Mouse (Mus musculus) brain, embryonic 14.5 days (tissue): ENCODE data around the gene 2810004N23Rik. TPM values are rescaled to one million over a fixed set of nuclear protein-coding genes. Genes with fewer than 3 reads are reported as not detected.
"Not testable (repeated sequence)": the region's sequence is repeated elsewhere in the genome, so short reads cannot be mapped to it uniquely, and the experiment has no call there.

Experiments
- DNase-seq: peaks from one replicate; pipeline ENCODE4 v3.0.0-alpha.2; 2011; ENCODE audit warnings: low read depth
- CTCF ChIP-seq: fragments of 200-500 bp; IDR thresholded peaks from 2 replicates; pipeline ENCODE4 v1.5.1; 2012; ENCODE audit warnings: inconsistent platforms, mild to moderate bottlenecking, moderate library complexity, borderline replicate concordance; ENCODE audit not compliant: insufficient read depth, insufficient read length; ENCODE audit errors: extremely low read depth
- POLR2A ChIP-seq: fragments of 200-500 bp; IDR thresholded peaks from 2 replicates; pipeline ENCODE4 v1.6.1; 2012; ENCODE audit warnings: mild to moderate bottlenecking, inconsistent platforms, borderline replicate concordance; ENCODE audit not compliant: poor library complexity, insufficient read depth, insufficient read length, severe bottlenecking; ENCODE audit errors: extremely low read depth
- polyA plus RNA-seq: library from polyadenylated mRNA; depleted of rRNA; stranded (reverse); fragments of >200 nt; gene quantifications from 2 replicates; pipeline ENCODE4 v1.2.3, GENCODE M21; 2012

2810004N23Rik gene
- polyA plus RNA-seq, 1 experiment = 23.7 TPM

DNA sequence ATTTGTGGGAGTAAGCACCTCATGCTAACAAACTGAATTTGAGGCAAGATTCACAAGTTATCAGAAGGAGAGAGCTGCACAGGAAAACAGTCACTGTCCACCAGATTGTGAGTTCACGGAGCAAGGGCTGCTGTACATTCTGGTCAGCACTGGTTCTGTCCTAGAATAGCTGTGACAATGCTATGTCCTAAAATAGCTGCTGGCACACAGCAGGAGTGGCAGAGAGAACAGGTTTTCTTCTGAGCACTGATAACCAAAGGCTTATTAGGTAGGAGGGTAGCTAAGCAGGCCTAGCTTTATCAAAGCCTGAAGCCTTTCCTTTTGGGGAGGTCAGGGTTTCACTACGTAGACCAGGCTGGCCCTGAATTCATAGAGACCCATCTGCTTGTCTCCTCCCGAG lies 2.7 kb downstream of the 2810004N23Rik start:
- no peak for DNase-seq
- no peak for TF ChIP-seq CTCF

DNA sequence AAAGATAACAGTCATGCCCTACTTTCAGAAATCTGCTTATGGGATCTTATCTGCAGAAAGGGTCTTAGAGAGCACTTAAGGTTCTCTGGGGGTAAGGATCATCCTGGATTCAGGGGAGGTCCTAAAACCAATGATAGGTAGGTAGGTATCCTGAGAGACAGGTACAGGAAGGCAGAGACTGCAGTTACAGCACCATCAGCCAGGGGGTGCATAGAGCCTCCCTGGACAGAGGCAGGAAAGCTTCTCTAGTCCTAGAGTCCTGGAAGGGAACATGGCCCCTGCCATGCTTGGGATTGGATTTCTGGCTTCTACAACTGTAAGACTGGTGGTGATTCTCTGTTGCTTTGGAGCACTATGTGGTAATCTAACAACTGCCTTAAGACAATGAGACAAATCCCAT lies 3.5 kb downstream of the 2810004N23Rik start:
- no peak for DNase-seq
- TF ChIP-seq POLR2A (no peak), CTCF (peak; percentile 36; the same call in 1 of the 2 replicates)

DNA sequence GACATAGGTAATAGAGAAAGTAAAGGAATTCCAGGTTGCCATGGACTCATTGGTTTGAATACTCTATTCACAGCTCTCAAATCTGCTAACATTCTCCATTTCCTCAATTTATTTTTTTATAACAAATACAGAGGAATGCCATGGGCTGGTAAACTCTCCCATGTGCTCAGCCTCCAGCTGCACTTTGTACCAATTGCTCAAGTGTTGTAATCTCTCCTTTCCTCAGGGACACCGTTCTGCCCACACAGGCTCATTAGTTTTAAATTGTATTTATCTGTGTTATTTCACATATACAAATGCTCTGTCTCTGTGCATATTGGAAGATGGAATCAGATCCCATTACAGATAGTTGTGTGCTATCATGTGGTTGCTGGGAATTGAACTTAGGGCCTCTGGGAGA lies 9.4 kb downstream of the 2810004N23Rik start:
- DNase-seq = no peak
- no peak for TF ChIP-seq CTCF
- TF ChIP-seq POLR2A = no peak

DNA sequence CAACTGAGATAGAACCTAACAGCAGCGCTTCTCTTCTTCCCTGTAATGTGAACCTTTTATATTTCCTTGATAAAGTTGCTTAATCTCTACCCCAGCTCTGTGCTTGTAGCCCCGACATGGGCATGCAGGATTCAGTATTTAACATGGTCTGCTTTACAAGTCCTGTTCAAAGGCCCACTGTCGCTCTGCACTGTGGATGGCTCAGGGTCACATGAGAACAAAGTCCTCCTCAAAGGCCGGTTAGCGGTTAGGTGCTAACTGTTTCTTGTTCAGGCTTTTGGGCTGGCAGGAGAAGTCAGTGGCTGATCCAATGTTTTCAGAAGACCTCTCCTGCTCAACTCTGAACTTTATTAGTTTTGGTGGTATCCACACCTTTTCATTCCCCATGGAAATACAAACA lies 17.3 kb downstream of the 2810004N23Rik start:
- no peak for DNase-seq
- TF ChIP-seq CTCF (no peak), POLR2A (no peak)

DNA sequence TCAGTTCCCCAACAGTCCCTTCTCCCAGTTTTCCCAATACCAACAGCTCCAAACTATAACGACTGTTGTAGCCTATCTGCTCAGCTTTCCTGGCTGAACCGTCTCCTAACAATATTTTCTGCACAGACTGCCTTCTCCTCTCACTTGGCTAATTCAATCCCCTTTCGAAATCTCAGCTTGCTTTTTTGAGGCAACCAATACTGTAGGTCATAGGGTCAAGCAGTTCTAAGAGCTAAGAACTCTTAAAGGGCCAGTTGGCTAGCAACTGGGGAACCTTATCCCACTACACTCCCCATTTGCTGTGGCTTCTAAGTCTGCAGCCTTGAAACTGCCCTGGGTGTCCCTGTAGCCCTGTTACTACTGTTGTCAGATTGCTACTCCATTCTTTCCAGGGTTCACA lies 17.8 kb downstream of the 2810004N23Rik start:
- TF ChIP-seq CTCF = no peak
- no peak for TF ChIP-seq POLR2A
- no peak for DNase-seq

DNA sequence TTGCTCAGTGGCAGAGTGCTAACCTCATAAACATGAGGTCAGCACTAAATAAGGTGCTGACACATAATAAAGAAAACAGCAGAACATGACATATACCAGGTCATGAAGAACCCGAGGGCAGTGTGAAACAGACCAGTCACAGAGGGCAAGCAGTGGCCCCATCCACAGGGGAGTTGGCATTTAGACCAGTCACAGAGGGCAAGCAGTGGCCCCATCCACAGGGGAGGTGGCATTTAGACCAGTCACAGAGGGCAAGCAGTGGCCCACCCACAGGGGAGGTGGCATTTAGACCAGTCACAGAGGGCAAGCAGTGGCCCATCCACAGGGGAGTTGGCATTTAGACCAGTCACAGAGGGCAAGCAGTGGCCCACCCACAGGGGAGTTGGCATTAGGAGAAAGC lies 20.0 kb downstream of the 2810004N23Rik start:
- not testable (repeated sequence) for DNase-seq

DNA sequence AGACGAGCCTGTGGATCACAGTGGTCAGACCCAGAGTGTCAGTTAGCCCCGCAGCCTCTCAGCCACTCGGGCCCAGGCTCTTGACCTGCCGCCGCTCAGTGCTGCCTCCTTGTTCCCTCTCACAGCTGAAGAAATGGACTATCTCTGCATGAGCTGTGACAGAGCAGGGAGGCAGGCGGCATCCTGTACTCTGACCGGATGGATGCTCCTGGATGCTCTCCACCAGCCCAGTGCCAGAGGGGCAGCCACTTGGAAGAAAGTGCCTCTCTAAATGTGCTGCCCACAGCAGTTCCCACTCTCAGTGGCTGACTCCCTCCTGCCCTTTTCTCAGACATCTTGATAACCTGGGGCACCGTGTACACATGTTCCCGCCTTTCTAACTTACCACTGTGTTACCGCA lies 21.1 kb downstream of the 2810004N23Rik start:
- no peak for DNase-seq
- TF ChIP-seq POLR2A (no peak), CTCF (no peak)

DNA sequence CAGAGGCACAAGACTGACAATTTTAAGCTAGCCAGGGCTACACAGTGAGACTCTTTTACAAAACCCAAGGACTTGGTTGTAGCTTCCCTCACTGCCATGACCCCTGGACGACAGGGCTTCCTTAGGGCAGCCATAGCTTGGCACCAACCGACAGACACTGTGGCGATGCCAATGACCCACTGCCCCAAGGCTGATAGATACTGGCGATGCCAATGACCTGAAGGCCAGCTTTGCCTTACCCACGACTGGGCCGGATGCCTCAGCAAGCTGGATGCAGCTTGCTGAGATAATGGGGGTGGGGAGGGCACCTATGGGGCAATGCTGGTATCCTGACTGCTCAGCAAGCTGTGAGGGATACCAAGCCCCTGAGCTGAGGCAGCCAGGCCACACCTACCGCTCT lies 22.0 kb downstream of the 2810004N23Rik start:
- no peak for DNase-seq

DNA sequence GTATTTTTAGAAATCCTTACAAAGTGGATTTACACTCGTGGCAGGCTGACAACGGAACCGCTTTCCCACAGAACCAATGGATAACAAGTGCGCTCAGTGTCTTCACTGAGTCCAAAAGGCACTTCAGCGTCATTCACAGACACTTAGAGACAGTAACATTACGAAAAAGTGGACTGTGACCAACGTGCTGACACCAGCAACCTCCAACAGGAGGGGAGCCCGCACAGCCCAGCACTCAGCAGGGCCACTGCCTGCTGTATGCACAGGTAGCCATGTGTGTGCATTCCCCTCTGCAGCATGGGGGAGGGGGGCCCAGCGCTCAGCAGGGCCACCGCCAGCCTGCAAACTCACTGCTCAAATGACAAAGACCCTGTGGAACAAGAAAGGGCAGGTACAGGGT lies 23.5 kb downstream of the 2810004N23Rik start:
- DNase-seq = no peak
- TF ChIP-seq CTCF = no peak
- TF ChIP-seq POLR2A = no peak

More for the DNA sequence above, 22.0 kb downstream of the 2810004N23Rik start:
- TF ChIP-seq POLR2A = no peak
- no peak for TF ChIP-seq CTCF

DNA sequence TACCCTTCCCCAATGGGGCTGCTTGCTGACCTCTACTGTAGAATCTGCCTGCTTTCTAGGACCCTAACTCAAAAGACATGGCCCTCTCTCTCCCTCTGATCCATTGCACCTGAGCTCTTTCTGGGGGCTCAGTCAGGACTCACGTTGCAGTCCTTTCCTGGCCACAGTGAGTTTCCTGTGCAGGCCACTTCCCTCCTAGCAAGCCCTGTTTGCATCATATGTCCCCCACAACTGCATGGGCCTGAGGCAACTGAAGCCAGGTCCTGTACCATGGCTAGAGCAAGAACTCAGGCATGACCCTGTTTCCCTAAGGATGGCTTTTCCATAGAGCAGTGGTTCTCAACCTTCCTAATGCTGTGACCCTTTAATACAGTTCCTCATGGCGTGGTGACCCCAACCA lies 25.0 kb downstream of the 2810004N23Rik start:
- DNase-seq = no peak
- TF ChIP-seq CTCF = no peak

DNA sequence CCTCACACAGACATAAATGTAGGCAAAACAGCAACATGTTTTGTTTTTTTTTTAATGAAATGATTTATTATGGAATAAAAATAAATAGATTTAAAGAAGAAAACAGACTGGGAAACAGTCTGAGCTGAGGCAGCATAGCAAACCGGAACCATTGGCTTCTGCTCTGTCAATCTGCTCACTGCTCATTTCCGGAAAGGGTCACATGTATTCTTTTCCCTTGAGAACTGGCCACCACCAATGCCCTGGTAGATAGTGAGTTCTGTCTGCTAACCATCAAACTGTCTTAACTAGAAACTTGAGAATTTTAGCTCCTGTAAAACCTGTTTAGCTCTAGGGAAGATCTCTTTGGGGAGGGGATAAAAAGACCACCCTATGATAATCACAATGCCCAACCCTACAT lies 26.0 kb downstream of the 2810004N23Rik start:
- TF ChIP-seq POLR2A = no peak
- no peak for TF ChIP-seq CTCF
- no peak for DNase-seq

DNA sequence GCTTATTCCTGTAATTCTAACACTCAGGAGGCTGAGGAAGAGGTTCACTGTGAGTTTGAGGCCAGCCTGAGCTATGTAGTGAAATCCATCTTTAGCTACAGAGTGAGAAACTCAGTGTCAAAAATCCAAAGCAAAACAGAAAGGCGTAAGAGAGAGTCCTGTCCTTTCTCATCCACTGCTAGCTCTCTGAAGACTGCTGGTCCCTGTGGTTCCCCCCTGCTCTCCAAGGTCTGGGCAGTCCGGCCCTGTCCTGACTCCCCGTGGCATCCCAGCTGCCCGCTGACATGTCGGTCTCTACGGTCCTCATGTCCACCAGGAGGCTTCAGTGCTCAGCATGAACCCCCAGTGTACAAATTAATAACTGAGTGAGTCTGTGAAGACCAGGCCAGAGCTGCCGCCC lies 26.6 kb downstream of the 2810004N23Rik start:
- no peak for DNase-seq
- no peak for TF ChIP-seq POLR2A
- TF ChIP-seq CTCF = no peak

DNA sequence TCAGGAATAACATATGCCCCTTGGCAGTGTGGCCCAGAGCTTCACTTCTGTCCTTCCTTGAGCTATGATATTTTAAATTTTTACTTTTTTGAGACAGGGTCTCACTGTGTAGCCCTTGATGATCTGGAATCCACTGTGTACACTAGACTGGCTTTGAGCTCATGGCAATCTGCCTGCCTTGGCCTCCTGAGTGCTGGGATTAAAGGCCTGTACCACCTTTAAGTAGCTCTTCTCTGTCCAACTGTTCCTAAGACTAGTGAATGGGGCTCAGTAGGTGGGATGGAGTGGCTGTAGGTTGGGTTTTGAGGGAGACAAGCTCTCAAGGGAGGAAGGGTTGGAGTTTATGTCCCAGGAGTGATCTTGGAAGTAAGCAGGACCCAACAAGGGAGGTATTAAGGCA lies 27.1 kb downstream of the 2810004N23Rik start:
- TF ChIP-seq CTCF (no peak), POLR2A (no peak)
- DNase-seq = no peak

DNA sequence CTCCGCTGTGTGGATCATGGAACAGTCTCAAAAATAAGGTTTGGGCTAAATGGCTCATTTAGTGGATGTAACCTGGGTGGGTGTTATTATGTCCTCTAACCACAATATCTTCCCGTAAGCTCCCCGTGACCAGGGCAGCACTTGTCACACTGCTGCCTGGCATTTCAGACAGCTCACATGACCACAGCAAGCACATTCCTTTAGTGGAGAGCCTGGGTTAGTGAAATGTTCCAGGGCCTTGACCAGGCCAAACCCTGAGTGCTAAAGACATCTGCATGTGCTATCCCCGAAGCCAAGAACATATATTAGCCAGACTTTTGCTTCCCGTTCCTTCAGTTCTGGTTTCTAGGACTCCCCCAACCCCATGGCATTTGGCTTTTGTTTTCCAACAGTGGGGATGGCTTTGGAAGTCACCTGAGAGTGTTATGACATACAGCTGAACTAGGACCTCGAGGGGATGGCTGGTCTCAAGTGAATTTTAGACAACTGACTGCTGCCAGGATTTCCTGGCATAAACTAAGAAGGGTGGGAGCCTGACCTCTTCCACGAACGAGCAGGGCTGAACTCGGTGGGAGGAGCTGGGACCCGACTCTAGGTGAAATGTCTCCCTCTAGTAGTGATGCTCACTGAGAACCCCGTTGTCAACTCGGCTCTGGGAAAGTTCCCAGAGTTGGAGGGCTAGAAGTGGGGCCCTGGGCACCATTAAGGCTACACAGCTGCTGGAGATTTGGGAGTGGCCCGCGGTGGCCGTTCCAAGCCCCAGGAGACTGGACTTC lies 29.3 kb downstream of the 2810004N23Rik start:
- no peak for DNase-seq
- no peak for TF ChIP-seq CTCF
- no peak for TF ChIP-seq POLR2A
